Mouse (Mus musculus): ENCODE results near the gene Them7.
A peak's percentile ranks its signal among the peaks of the same experiment; 100 is the strongest.

DNA sequence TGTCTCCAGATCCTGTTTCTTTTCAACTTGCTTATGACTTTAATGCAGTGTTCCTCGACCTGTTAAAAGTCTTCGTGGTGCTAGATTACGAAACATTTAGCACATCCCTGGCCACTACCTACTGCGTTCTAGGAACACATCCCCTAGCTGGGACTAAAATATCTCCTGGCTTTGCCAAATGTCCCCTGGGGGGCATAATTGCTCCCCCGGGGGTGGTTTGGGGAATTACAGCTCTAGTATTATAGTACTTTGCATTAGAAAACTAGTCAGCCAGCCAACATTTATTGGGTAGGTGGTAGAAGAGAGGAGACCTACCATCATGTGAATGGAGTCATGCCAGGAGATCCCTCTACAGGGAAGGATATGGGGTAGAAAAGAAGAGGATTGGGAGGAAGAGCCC lies 101.9 kb downstream of the Them7 start:
- TF ChIP-seq CTCF (IDR thresholded peaks at IDR 0.05; ENCODE audit: low read depth) (peak; percentile 24; the same call in 1 of the 2 replicates), EP300 (optimal IDR thresholded peaks at IDR 0.05) (no peak)

Measured in stomach, postnatal 0 days (tissue).